Mouse (Mus musculus) spleen, adult 2 months (tissue): ENCODE data around the gene Slc24a3. TPM values are rescaled to one million over a fixed set of nuclear protein-coding genes. Genes with fewer than 3 reads are reported as not detected.
A peak's percentile ranks its signal among the peaks of the same experiment; 100 is the strongest.

ENCODE experiments used
- DNase-seq, 2 experiments: peaks; one replicate each; pipeline versions ENCODE4 v3.0.0 to v3.0.0-alpha.2; 2012 to 2021; ENCODE audit warnings: low spot score in 2 of 2, low read depth in 1 of 2
- H3K27ac ChIP-seq: fragments of 200-500 bp; 2 replicates; pipeline ENCODE4 v1.5.1; 2012; ENCODE audit warnings: low read length, inconsistent platforms; ENCODE audit not compliant: insufficient read depth
- H3K27me3 ChIP-seq: fragments of 200-500 bp; 2 replicates; pipeline ENCODE4 v1.6.1; 2012; ENCODE audit warnings: mild to moderate bottlenecking, moderate library complexity, low read length, inconsistent platforms; ENCODE audit not compliant: control insufficient read depth, insufficient read depth
- H3K36me3 ChIP-seq: fragments of 200-500 bp; 2 replicates; pipeline ENCODE4 v1.6.1; 2012; ENCODE audit warnings: mild to moderate bottlenecking, low read length, inconsistent platforms; ENCODE audit not compliant: control insufficient read depth, insufficient read depth
- H3K4me1 ChIP-seq: fragments of 200-500 bp; 2 replicates; pipeline ENCODE4 v1.6.1; 2011; ENCODE audit warnings: inconsistent platforms; ENCODE audit not compliant: control insufficient read depth, insufficient read depth, insufficient read length
- H3K4me3 ChIP-seq: fragments of 200-500 bp; 2 replicates; pipeline ENCODE4 v1.5.1; 2011; ENCODE audit warnings: mild to moderate bottlenecking, inconsistent platforms; ENCODE audit not compliant: insufficient read depth, insufficient read length; ENCODE audit errors: extremely low read depth
- CTCF ChIP-seq: fragments of 200-500 bp; IDR thresholded peaks from 2 replicates; pipeline ENCODE4 v1.5.1; 2011; ENCODE audit warnings: mild to moderate bottlenecking, inconsistent platforms; ENCODE audit not compliant: insufficient read depth, insufficient read length, insufficient replicate concordance; ENCODE audit errors: extremely low read depth
- POLR2A ChIP-seq: fragments of 200-500 bp; IDR thresholded peaks from 2 replicates; pipeline ENCODE4 v1.6.1; 2011; ENCODE audit warnings: low read depth, low read length, inconsistent platforms
- WGBS: fragments of 180-500 bp; shearing (Covaris S2); methylation state at CpG from one replicate; pipeline ENCODE4 v1.1.7; 2018; 5-methylcytosine and 5-hydroxymethylcytosine counted together
- polyA plus RNA-seq: library from polyadenylated mRNA; depleted of rRNA; stranded (reverse); fragments of >200 nt; gene quantifications from 2 replicates; pipeline ENCODE4 v1.2.3, GENCODE M21; 2012

Gene Slc24a3
- polyA plus RNA-seq, 1 experiment = 1.9 TPM

GRCm38 (mm10) chr2:145168405-145168971 is 934 bp downstream of the Slc24a3 start:
- 18% methylated on average over 10 of the region's 10 CpGs for WGBS
- Histone ChIP-seq H3K4me3 (peak overlapping the region; percentile 44), H3K27ac (0 out of 2 replicates have a peak overlapping the region, but pooled peaks have one; percentile 17), H3K27me3 (peaks cover 8% of the 10 kb centered on the region), H3K36me3 (no peaks in the 10 kb centered on the region), H3K4me1 (no peaks in the 10 kb centered on the region; the same call in 1 of the 2 replicates)
- DNase-seq = no peak
- TF ChIP-seq POLR2A (no peak), CTCF (no peak)

- TF ChIP-seq POLR2A (no peak), CTCF (no peak)
- WGBS = 90% methylated on average over 4 of the region's 4 CpGs
- no peaks in the 10 kb centered on the region for H3K36me3 ChIP-seq
- DNase-seq = no peak
- no peaks in the 10 kb centered on the region; the same call in 1 of the 2 replicates for H3K4me1 ChIP-seq
- H3K4me3 ChIP-seq = no peak overlapping the region
- no peaks in the 10 kb centered on the region for H3K27me3 ChIP-seq
- H3K27ac ChIP-seq = no peak overlapping the region
These were observed 5.6 kb downstream of the Slc24a3 start for GRCm38 (mm10) chr2:145172978-145173655.

DNA sequence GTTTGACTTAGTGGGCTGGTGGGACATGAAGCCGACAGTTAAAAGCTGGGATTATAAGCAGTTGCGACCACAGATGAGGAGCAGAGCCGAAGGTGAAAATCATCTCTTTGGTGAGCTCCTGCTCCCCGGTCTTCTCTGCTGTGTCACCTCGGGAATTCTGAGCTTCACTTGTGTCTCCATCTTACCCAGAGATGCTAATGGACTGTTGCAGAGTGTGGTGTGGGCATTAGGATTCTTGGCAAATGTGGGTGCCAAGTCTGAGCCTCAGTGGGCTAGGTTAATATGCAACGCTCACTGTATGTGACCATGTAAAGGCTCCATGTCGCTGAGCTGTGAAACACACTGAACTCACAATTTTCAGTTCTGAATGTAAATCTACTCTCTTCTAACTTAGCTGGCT is 7.5 kb downstream of the Slc24a3 start:
- no peak overlapping the region for H3K27ac ChIP-seq
- H3K4me1 ChIP-seq = no peaks in the 10 kb centered on the region
- no peak for DNase-seq
- H3K27me3 ChIP-seq = no peaks in the 10 kb centered on the region
- TF ChIP-seq CTCF (no peak), POLR2A (no peak)
- H3K4me3 ChIP-seq = no peak overlapping the region
- 94% methylated on average over 7 of the region's 7 CpGs for WGBS
- no peaks in the 10 kb centered on the region for H3K36me3 ChIP-seq

DNA sequence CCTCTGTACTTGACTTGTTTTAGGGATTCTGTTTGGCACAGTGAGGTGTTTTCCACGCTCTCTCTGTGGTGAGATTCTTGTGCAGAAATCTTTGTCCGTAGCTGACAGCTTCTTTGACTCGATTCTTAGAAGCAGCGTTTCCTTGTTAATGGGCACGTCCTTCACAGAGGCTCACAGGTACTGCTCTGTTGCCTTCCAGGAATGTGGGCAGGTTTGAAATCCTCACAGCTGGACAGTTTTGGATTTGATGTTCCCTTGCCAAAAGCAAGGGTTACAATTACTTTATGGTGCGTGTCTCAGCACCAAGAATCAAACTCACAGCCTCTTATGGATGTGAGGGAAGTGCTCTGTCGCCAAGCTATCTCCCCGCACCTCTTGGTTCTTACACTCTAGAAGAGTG is 14.9 kb downstream of the Slc24a3 start:
- no peaks in the 10 kb centered on the region for H3K36me3 ChIP-seq

DNA sequence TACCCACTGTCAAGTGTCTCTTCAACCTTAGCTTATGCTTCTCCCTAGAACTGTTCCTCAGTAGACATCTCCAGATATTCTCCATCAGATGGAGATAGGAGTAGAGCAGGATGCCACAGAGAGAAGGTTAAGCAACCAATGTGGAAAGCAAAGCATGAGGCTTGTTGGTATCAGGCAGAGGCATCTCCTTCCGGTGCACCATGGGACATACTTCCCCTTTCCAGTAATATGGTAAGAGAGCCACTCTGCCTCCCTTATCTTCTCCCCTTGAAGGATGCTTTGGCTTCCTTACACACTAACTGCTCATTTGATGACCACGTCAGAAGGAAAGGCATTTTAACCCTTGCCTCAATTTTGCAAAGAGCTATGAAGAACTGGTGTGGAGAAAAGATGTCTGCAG is 21.3 kb downstream of the Slc24a3 start:
- no peak for TF ChIP-seq CTCF
- TF ChIP-seq POLR2A = no peak
- Histone ChIP-seq H3K36me3 (no peaks in the 10 kb centered on the region), H3K4me1 (no peaks in the 10 kb centered on the region), H3K27ac (no peak overlapping the region), H3K27me3 (no peaks in the 10 kb centered on the region), H3K4me3 (no peak overlapping the region)
- no peak for DNase-seq
- WGBS = 34% methylated on average over 2 of the region's 2 CpGs

More for the DNA sequence above, 14.9 kb downstream of the Slc24a3 start:
- TF ChIP-seq POLR2A (no peak), CTCF (no peak)
- Histone ChIP-seq H3K4me1 (no peaks in the 10 kb centered on the region), H3K4me3 (no peak overlapping the region), H3K27ac (no peak overlapping the region), H3K27me3 (no peaks in the 10 kb centered on the region)
- no peak for DNase-seq
- 89% methylated on average over 8 of the region's 8 CpGs for WGBS

DNA sequence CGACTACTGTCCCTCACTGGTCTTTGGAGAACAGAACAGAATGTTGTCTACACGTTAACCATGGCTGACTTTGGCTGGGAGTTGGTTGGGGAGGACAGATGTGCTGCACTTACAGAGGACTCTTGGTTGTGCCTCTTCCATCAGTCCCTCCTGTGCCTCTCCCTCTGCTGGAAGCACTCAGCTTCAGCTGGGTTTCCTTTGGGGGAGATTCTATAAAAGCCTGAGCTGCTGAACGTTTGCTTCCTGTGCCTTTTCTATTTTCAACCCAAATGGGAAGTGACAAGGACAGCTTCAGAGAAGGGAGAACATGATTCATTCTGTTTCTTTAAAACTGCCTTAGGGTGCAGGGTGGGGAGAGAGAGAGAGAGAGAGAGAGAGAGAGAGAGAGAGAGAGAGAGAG is 28.5 kb downstream of the Slc24a3 start:
- no peak for DNase-seq
- H3K27me3 ChIP-seq = no peaks in the 10 kb centered on the region

More for the DNA sequence above, 28.5 kb downstream of the Slc24a3 start:
- WGBS = 43% methylated on average over 3 of the region's 3 CpGs
- Histone ChIP-seq H3K36me3 (no peaks in the 10 kb centered on the region), H3K4me3 (no peak overlapping the region), H3K4me1 (peaks cover 3% of the 10 kb centered on the region; the same call in 1 of the 2 replicates), H3K27ac (no peak overlapping the region)
- no peak for TF ChIP-seq POLR2A
- TF ChIP-seq CTCF = no peak
